Mouse (Mus musculus): Measurements from ENCODE around the gene Ssh2. TPM values are rescaled to one million over a fixed set of nuclear protein-coding genes. Genes with fewer than 3 reads are reported as not detected.

The Ssh2 gene
- polyA plus RNA-seq, 1 experiment from 2014 or later: 10.2 TPM

DNA sequence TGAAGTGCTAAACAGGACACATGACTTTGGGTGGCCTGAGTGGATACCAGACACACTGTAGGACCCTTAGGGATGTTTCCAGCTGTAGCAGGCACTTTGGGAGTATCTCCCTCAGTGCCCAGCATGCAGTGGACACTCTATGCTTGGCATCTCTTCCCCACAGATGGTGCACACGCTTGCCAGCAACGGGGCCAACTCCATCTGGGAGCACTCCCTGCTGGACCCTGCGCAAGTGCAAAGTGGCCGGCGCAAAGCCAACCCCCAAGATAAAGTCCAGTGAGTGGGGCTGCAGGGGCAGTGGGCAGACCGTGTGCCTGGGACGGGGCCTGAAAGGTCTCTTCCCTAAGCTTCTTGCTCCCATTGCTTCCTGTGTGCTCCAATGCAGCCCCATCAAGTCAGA, 283.3 kb downstream of the Ssh2 start:
- Histone ChIP-seq H3K36me3 (ENCODE audit: control insufficient read depth, insufficient read depth, low read length) (peaks cover 51% of the 10 kb centered on the region), H3K4me2 (replicated peaks; ENCODE audit: low read depth, low read length) (no peak overlapping the region), H3K9me3 (ENCODE audit: control insufficient read depth, low read length) (no peaks in the 10 kb centered on the region), H3K27ac (ENCODE audit: low read depth, low read length) (no peak overlapping the region), H3K4me1 (ENCODE audit: control insufficient read depth, insufficient read depth, low read length) (peaks cover 36% of the 10 kb centered on the region), H3K4me3 (ENCODE audit: low read length) (no peak overlapping the region), H3K9ac (ENCODE audit: low read depth, low read length) (no peak overlapping the region), H3K27me3 (ENCODE audit: control insufficient read depth, insufficient read depth, low read length) (no peaks in the 10 kb centered on the region)
- ATAC-seq (ENCODE audit: low FRiP score, low TSS enrichment): no peak
- 90% methylated on average over 7 of the region's 7 CpGs for WGBS

DNA sequence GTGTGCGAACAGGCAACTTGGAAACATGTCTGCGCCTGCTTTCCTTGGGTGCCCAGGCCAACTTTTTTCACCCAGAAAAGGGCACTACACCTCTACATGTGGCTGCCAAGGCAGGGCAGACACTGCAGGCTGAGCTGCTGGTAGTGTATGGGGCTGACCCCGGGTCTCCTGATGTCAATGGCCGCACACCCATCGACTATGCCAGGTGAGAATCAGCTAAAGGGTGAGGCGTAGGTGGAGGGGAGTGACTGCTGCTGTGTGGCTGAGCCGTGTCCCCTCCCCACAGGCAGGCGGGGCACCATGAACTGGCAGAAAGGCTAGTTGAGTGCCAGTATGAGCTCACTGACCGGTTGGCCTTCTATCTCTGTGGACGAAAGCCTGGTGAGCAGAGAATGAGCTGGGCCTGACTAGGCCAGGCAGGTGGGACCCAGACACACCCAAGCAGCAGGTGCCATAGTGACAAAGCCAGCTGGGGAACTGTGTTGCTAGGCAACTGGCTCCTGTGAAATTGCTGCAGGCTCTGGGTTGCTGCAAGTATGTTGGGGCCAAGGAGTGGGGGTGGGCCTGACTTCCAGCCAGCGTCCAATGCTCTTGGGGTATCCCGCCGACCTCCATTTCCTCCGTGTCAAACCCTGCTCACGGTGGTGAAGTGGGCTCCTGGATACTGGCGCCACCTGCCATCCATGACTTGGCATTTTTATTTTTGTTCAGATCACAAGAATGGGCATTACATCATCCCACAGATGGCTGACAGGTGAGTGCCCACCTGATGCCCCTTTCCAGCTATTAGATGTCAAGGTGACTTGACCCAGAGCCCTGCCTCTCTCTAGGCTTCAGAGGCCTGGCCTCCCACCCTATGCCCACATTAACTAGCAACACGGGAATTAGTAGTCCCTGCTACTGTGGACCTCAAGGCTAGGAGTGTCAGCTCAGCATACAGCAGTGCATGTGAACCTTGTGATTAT, 284.6 kb downstream of the Ssh2 start:
- peaks cover 64% of the 10 kb centered on the region for H3K36me3 ChIP-seq (ENCODE audit: control insufficient read depth, insufficient read depth, low read length)
- WGBS: 79% methylated on average over 17 of the region's 17 CpGs

DNA sequence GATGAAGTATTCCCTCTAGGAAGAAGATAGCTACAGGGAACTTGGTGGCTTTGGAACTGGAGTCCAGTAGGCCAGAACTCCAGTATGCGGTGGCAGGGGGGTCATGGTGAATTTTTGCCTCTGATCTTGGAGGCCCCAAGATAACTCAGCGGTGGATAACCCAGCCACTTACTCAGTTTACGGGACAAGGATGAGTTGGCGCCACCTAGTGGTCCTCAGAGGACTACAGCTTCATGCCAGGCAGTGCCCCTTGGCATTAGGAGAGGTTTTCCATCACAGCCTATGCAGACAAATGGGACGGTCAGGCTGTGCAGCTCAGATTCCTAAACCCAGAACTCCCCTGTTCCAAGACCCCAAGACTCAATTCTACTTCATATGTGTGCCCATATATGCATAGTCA, 285.3 kb downstream of the Ssh2 start:
- Histone ChIP-seq H3K9me3 (ENCODE audit: control insufficient read depth, low read length) (no peaks in the 10 kb centered on the region), H3K36me3 (ENCODE audit: control insufficient read depth, insufficient read depth, low read length) (peaks cover 71% of the 10 kb centered on the region), H3K27me3 (ENCODE audit: control insufficient read depth, insufficient read depth, low read length) (no peaks in the 10 kb centered on the region), H3K4me1 (ENCODE audit: control insufficient read depth, insufficient read depth, low read length) (peaks cover 17% of the 10 kb centered on the region), H3K4me3 (ENCODE audit: low read length) (no peak overlapping the region), H3K27ac (ENCODE audit: low read depth, low read length) (no peak overlapping the region), H3K4me2 (replicated peaks; ENCODE audit: low read depth, low read length) (no peak overlapping the region), H3K9ac (ENCODE audit: low read depth, low read length) (no peak overlapping the region)
- 34% methylated on average over 5 of the region's 5 CpGs for WGBS
- ATAC-seq (ENCODE audit: low FRiP score, low TSS enrichment): no peak

More for the DNA sequence above, 284.6 kb downstream of the Ssh2 start:
- H3K9me3 ChIP-seq (ENCODE audit: control insufficient read depth, low read length): no peaks in the 10 kb centered on the region
- H3K27me3 ChIP-seq (ENCODE audit: control insufficient read depth, insufficient read depth, low read length): no peaks in the 10 kb centered on the region
- no peak overlapping the region for H3K4me3 ChIP-seq (ENCODE audit: low read length)
- H3K9ac ChIP-seq (ENCODE audit: low read depth, low read length): no peak overlapping the region
- H3K4me2 ChIP-seq (replicated peaks; ENCODE audit: low read depth, low read length): no peak overlapping the region
- H3K27ac ChIP-seq (ENCODE audit: low read depth, low read length): no peak overlapping the region
- ATAC-seq (ENCODE audit: low FRiP score, low TSS enrichment): no peak
- peaks cover 23% of the 10 kb centered on the region for H3K4me1 ChIP-seq (ENCODE audit: control insufficient read depth, insufficient read depth, low read length)

DNA sequence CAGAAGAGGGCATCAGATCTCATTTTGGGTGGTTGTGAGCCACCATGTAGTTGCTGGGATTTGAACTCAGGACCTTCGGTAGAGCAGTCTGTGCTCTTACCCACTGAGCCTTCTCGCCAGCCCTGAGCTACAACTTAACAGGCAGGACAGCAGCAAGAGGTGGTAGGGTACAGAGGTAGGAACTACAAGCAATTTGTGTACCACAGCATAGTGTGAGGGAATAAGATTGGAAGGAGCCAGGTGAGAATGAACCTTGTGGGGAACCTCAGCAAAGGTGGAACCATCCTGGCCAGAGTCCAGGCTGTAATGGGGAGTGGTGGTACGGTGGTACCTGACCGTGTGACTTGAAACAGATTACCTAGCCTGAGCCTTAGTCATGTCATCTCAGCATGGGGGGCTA, 285.9 kb downstream of the Ssh2 start:
- Histone ChIP-seq H3K27ac (ENCODE audit: low read depth, low read length) (no peak overlapping the region), H3K4me3 (ENCODE audit: low read length) (no peak overlapping the region), H3K9me3 (ENCODE audit: control insufficient read depth, low read length) (no peaks in the 10 kb centered on the region), H3K9ac (ENCODE audit: low read depth, low read length) (no peak overlapping the region), H3K27me3 (ENCODE audit: control insufficient read depth, insufficient read depth, low read length) (no peaks in the 10 kb centered on the region), H3K4me2 (replicated peaks; ENCODE audit: low read depth, low read length) (no peak overlapping the region), H3K4me1 (ENCODE audit: control insufficient read depth, insufficient read depth, low read length) (peaks cover 15% of the 10 kb centered on the region), H3K36me3 (ENCODE audit: control insufficient read depth, insufficient read depth, low read length) (peaks cover 77% of the 10 kb centered on the region)
- 94% methylated on average over 4 of the region's 4 CpGs for WGBS
- no peak for ATAC-seq (ENCODE audit: low FRiP score, low TSS enrichment)

DNA sequence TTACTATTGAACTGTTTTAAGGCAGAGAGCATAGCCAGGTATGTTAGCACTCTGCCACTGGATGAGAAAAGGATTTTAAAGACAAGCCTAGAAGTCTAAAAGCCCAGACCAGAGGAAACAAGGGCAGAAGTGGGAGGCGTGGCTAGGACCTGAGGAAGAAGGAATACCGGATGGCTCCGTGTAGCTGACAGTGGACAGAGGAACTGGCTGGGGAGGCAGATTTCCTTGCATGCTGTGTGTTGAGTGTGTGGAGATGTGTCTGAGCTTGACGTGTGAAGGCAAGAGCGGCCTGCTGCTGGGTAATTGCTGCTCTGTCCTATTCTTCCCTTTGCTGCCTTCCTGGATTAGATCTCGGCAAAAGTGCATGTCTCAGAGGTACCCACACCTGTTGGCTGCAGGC, 286.4 kb downstream of the Ssh2 start:
- Histone ChIP-seq H3K9ac (ENCODE audit: low read depth, low read length) (no peak overlapping the region), H3K4me1 (ENCODE audit: control insufficient read depth, insufficient read depth, low read length) (peaks cover 9% of the 10 kb centered on the region; the same call in 1 of the 2 replicates), H3K27ac (ENCODE audit: low read depth, low read length) (no peak overlapping the region), H3K4me2 (replicated peaks; ENCODE audit: low read depth, low read length) (no peak overlapping the region), H3K36me3 (ENCODE audit: control insufficient read depth, insufficient read depth, low read length) (peaks cover 82% of the 10 kb centered on the region), H3K9me3 (ENCODE audit: control insufficient read depth, low read length) (no peaks in the 10 kb centered on the region), H3K4me3 (ENCODE audit: low read length) (no peak overlapping the region), H3K27me3 (ENCODE audit: control insufficient read depth, insufficient read depth, low read length) (no peaks in the 10 kb centered on the region)
- ATAC-seq (ENCODE audit: low FRiP score, low TSS enrichment): no peak
- 79% methylated on average over 6 of the region's 6 CpGs for WGBS

DNA sequence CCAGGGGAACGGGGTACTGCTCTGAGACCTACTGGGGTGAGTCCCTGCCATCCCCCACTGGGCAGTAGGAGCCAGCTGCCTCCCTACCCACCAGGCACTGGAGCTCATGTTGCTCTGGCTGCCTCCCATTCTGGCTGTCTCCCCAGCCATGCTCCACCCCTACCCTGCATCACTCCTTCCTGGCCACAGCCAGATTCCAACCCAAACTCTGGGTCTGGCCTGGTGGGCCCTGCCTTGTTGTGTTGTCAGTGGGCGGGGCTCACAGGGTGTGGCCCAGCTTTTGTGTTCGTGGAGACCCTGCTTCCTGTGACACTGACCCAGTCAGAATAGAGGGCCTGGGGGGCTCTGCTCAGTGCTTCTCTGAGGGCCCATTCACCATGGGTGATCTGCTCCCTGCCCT, 287.4 kb downstream of the Ssh2 start:
- Histone ChIP-seq H3K27ac (ENCODE audit: low read depth, low read length) (no peak overlapping the region), H3K4me3 (ENCODE audit: low read length) (no peak overlapping the region), H3K4me1 (ENCODE audit: control insufficient read depth, insufficient read depth, low read length) (peaks cover 6% of the 10 kb centered on the region; the same call in 1 of the 2 replicates), H3K36me3 (ENCODE audit: control insufficient read depth, insufficient read depth, low read length) (peaks cover 84% of the 10 kb centered on the region), H3K9me3 (ENCODE audit: control insufficient read depth, low read length) (no peaks in the 10 kb centered on the region), H3K9ac (ENCODE audit: low read depth, low read length) (no peak overlapping the region), H3K27me3 (ENCODE audit: control insufficient read depth, insufficient read depth, low read length) (no peaks in the 10 kb centered on the region), H3K4me2 (replicated peaks; ENCODE audit: low read depth, low read length) (no peak overlapping the region)
- 68% methylated on average over 3 of the region's 3 CpGs for WGBS
- no peak for ATAC-seq (ENCODE audit: low FRiP score, low TSS enrichment)

DNA sequence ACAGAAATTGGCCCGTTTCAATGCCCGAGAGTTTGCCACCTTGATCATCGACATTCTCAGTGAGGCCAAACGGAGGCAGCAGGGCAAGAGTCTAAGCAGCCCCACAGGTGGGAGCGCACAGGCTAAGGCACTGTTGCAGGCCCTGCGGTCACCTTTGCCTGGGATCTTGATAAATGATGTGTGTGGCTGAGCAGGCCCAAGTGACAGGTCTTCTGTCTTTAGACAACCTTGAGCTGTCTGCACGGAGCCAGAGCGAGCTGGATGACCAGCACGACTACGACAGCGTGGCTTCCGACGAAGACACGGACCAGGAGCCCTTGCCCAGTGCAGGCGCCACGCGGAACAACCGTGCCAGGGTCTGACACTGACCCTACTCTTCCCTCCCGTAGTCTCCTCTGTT, 288.3 kb downstream of the Ssh2 start:
- H3K4me2 ChIP-seq (replicated peaks; ENCODE audit: low read depth, low read length): no peak overlapping the region
- peaks cover 8% of the 10 kb centered on the region; the same call in 1 of the 2 replicates for H3K4me1 ChIP-seq (ENCODE audit: control insufficient read depth, insufficient read depth, low read length)
- H3K9me3 ChIP-seq (ENCODE audit: control insufficient read depth, low read length): no peaks in the 10 kb centered on the region
- H3K4me3 ChIP-seq (ENCODE audit: low read length): no peak overlapping the region
- no peak overlapping the region for H3K27ac ChIP-seq (ENCODE audit: low read depth, low read length)
- no peaks in the 10 kb centered on the region for H3K27me3 ChIP-seq (ENCODE audit: control insufficient read depth, insufficient read depth, low read length)
- no peak for ATAC-seq (ENCODE audit: low FRiP score, low TSS enrichment)
- no peak overlapping the region for H3K9ac ChIP-seq (ENCODE audit: low read depth, low read length)
- whole genome bisulfite sequencing: 94% methylated on average over 19 of the region's 19 CpGs
- peaks cover 79% of the 10 kb centered on the region for H3K36me3 ChIP-seq (ENCODE audit: control insufficient read depth, insufficient read depth, low read length)

DNA sequence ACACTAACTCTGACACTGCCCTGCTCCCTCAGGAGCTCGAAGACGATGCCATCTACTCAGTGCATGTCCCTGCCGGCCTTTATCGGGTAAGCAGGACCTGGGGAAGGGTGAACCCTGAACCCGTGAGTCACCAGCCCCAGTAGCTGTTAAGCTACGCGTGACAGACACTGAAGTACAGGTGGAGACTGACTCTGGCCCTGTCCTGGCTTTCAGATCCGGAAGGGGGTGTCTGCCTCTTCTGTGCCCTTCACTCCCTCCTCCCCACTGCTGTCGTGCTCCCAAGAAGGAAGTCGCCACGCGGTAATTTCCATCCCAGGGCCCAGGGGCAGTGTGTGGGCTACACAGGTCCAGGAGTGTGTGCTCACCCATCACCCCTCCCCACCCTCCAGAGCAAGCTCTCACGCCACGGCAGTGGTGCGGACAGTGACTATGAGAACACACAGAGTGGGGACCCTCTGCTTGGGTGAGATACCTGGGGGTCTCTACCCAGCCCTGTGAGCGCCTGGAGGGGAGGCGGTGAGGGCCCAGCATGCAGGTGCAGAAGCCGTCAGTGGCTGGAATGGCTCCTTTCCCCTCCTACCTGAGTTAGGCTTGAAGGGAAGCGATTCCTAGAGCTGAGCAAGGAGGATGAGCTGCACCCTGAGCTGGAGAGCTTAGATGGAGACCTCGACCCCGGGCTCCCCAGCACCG, 289.3 kb downstream of the Ssh2 start:
- Histone ChIP-seq H3K4me2 (replicated peaks; ENCODE audit: low read depth, low read length) (no peak overlapping the region), H3K4me1 (ENCODE audit: control insufficient read depth, insufficient read depth, low read length) (peaks cover 8% of the 10 kb centered on the region; the same call in 1 of the 2 replicates), H3K36me3 (ENCODE audit: control insufficient read depth, insufficient read depth, low read length) (peaks cover 68% of the 10 kb centered on the region), H3K27ac (ENCODE audit: low read depth, low read length) (no peak overlapping the region), H3K4me3 (ENCODE audit: low read length) (no peak overlapping the region), H3K9me3 (ENCODE audit: control insufficient read depth, low read length) (no peaks in the 10 kb centered on the region), H3K27me3 (ENCODE audit: control insufficient read depth, insufficient read depth, low read length) (no peaks in the 10 kb centered on the region), H3K9ac (ENCODE audit: low read depth, low read length) (no peak overlapping the region)
- 87% methylated on average over 22 of the region's 22 CpGs for WGBS
- no peak for ATAC-seq (ENCODE audit: low FRiP score, low TSS enrichment)

DNA sequence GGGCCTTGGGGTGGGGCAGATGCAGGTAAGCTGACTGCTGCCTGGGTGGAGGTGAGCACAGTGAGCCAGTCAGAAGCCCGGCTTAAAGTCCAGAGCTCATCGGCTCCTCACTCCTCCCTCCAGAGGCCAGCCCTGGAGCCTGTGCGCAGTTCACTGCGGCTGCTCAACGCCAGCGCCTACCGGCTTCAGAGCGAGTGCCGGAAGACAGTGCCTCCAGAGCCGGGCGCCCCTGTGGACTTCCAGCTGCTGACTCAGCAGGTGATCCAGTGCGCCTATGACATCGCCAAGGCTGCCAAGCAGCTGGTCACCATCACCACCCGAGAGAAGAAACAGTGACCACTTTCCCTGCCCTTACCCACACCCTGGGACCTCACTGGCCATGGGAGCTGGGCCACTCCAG, 290.2 kb downstream of the Ssh2 start:
- H3K9ac ChIP-seq (ENCODE audit: low read depth, low read length): no peak overlapping the region; the same call in 1 of the 2 replicates
- H3K27me3 ChIP-seq (ENCODE audit: control insufficient read depth, insufficient read depth, low read length): no peaks in the 10 kb centered on the region
- H3K9me3 ChIP-seq (ENCODE audit: control insufficient read depth, low read length): no peaks in the 10 kb centered on the region
- H3K27ac ChIP-seq (ENCODE audit: low read depth, low read length): no peak overlapping the region
- no peak overlapping the region for H3K4me2 ChIP-seq (replicated peaks; ENCODE audit: low read depth, low read length)
- H3K4me3 ChIP-seq (ENCODE audit: low read length): no peak overlapping the region
- WGBS: 88% methylated on average over 14 of the region's 14 CpGs
- peaks cover 61% of the 10 kb centered on the region for H3K36me3 ChIP-seq (ENCODE audit: control insufficient read depth, insufficient read depth, low read length)
- ATAC-seq (ENCODE audit: low FRiP score, low TSS enrichment): no peak
- H3K4me1 ChIP-seq (ENCODE audit: control insufficient read depth, insufficient read depth, low read length): peaks cover 8% of the 10 kb centered on the region; the same call in 1 of the 2 replicates

Data from kidney, embryonic 14.5 days (tissue).